Mouse (Mus musculus) heart, embryonic 13.5 days (tissue): Measurements from ENCODE around the gene Cd19. TPM values are rescaled to one million over a fixed set of nuclear protein-coding genes. Genes with fewer than 3 reads are reported as not detected.
A peak's percentile ranks its signal among the peaks of the same experiment; 100 is the strongest.

ENCODE experiments used
- ATAC-seq: fragments of 200-750 bp; cut with Nextera tagmentation; 2 replicates; pipeline ENCODE4 v1.8.0; 2017; ENCODE audit warnings: moderate TSS enrichment; ENCODE audit not compliant: insufficient number of reproducible peaks, low FRiP score, low TSS enrichment; ENCODE audit errors: extremely low read depth
- H3K27ac ChIP-seq: fragments of 300-500 bp; sonication (generic); replicated peaks from 2 replicates; pipeline ENCODE4 v1.5.1; 2015; ENCODE audit warnings: moderate library complexity, mild to moderate bottlenecking, inconsistent platforms
- H3K27me3 ChIP-seq: fragments of 300-500 bp; sonication (generic); replicated peaks from 2 replicates; pipeline ENCODE4 v1.6.1; 2015; ENCODE audit warnings: mild to moderate bottlenecking, inconsistent platforms
- H3K36me3 ChIP-seq: fragments of 300-500 bp; sonication (generic); 2 replicates; pipeline ENCODE4 v1.6.1; 2015; ENCODE audit warnings: mild to moderate bottlenecking, inconsistent platforms
- H3K4me1 ChIP-seq: fragments of 300-500 bp; sonication (generic); 2 replicates; pipeline ENCODE4 v1.6.1; 2015; ENCODE audit warnings: inconsistent platforms
- H3K4me2 ChIP-seq: fragments of 300-500 bp; sonication (generic); 2 replicates; pipeline ENCODE4 v1.6.1; 2015; ENCODE audit warnings: inconsistent platforms, mild to moderate bottlenecking, moderate library complexity
- H3K4me3 ChIP-seq: fragments of 300-500 bp; sonication (generic); 2 replicates; pipeline ENCODE4 v1.5.1; 2015; ENCODE audit warnings: moderate library complexity, mild to moderate bottlenecking, inconsistent platforms
- H3K9ac ChIP-seq: fragments of 300-500 bp; sonication (generic); 2 replicates; pipeline ENCODE4 v1.6.1; 2015; ENCODE audit warnings: inconsistent platforms, mild to moderate bottlenecking, moderate library complexity
- H3K9me3 ChIP-seq: fragments of 300-500 bp; sonication (generic); 2 replicates; pipeline ENCODE4 v1.6.1; 2016; ENCODE audit warnings: inconsistent platforms
- WGBS: fragments of 180-500 bp; shearing (Covaris S2); methylation state at CpG from one replicate; pipeline ENCODE4 v1.1.7; 2015; ENCODE audit warnings: mixed read lengths; 5-methylcytosine and 5-hydroxymethylcytosine counted together
- polyA plus RNA-seq: library from polyadenylated mRNA; unstranded; fragments of >200 nt; fragmentation: Nextera tagmentation; extraction: Ambion mirVana; gene quantifications from 2 replicates; pipeline ENCODE4 v1.2.1, GENCODE M21; 2015

Gene Cd19
- polyA plus RNA-seq, 1 experiment from 2014 or later: not detected

GRCm38 (mm10) chr7:126430167-126430566 lies 15.5 kb upstream of the Cd19 start:
- Histone ChIP-seq H3K27me3 (no peaks in the 10 kb centered on the region), H3K36me3 (peaks cover 33% of the 10 kb centered on the region), H3K4me1 (peaks cover 18% of the 10 kb centered on the region), H3K27ac (no peak overlapping the region), H3K4me2 (peak overlapping the region; percentile 72; the same call in 1 of the 2 replicates), H3K4me3 (no peak overlapping the region), H3K9ac (no peak overlapping the region; the same call in 1 of the 2 replicates), H3K9me3 (no peaks in the 10 kb centered on the region)
- ATAC-seq: no peak

GRCm38 (mm10) chr7:126429503-126429898 lies 14.8 kb upstream of the Cd19 start:
- Histone ChIP-seq H3K4me3 (peak overlapping the region; percentile 75), H3K27ac (0 out of 2 replicates have a peak overlapping the region, but pooled peaks have one; percentile 20), H3K9me3 (no peaks in the 10 kb centered on the region), H3K4me1 (peaks cover 18% of the 10 kb centered on the region), H3K4me2 (peak overlapping the region; percentile 72), H3K36me3 (peaks cover 28% of the 10 kb centered on the region), H3K27me3 (no peaks in the 10 kb centered on the region), H3K9ac (peak overlapping the region; percentile 88)
- WGBS: 23% methylated on average over 15 of the region's 15 CpGs
- ATAC-seq: 0 out of 2 replicates have a peak, but pooled peaks have one; percentile 14

DNA sequence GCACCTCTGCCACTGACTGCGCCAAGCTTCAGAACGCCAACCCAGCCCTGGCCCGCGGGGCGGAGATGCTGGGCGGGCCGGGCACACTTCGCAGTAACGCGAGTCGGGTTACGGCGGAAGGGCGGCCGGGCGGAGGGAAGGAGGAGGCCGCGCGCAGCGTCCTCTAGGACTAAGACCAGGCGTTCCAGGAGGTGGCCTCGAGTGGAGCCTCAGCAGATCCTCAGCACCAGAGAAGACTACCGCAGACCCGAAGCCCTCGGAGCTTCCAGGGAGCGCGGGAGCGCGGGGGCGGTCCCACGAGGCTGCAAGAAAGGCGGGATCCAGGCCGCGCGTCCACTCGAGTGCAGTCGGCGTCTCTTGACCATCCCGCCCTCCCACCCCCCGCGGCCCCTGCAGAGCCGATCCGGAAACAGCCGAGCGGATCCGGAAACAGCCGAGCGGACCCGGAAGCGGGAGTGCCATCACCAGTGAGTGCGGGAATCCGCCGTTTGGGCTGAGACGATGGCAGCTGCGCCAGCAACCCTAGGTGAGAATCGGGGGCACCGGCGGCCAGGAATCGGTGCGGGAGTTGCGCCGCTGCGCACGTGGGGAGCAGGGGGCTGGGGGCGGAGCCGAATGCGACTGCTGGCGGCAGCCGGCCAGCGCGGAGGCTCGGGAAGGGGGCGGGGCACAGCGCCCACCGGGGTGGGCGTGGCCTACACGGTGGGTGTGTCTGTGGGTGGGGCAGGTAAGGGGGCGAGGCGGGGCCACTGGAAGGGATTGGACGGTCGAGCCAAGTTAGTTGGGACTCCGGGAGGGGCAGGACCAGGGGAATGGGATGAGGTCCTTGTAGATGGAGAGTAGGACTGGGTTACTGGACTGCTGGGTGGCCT lies 14.2 kb upstream of the Cd19 start, which contains the start of gene Rabep2:
Gene Rabep2 (plus strand): TSS at position 129 of the 872 bp plus-strand sequence.
- under 1% methylated on average over 81 of the region's 82 CpGs for WGBS
- H3K4me3 ChIP-seq: peak within 1 kb of the TSS; percentile 75
- peaks cover 21% of the 10 kb centered on the region for H3K36me3 ChIP-seq
- ATAC-seq: peak; percentile 89
- H3K9ac ChIP-seq: peak within 1 kb of the TSS; percentile 88
- H3K27me3 ChIP-seq: no peaks in the 10 kb centered on the region
- H3K4me1 ChIP-seq: peaks cover 18% of the 10 kb centered on the region
- H3K4me2 ChIP-seq: peak within 1 kb of the TSS; percentile 72
- H3K9me3 ChIP-seq: no peaks in the 10 kb centered on the region
- H3K27ac ChIP-seq: peak within 1 kb of the TSS; percentile 91

- H3K9me3 ChIP-seq: no peaks in the 10 kb centered on the region
- H3K4me2 ChIP-seq: peak overlapping the region; percentile 72
- peak overlapping the region; percentile 88 for H3K9ac ChIP-seq
- WGBS: 8% methylated on average over 4 of the region's 4 CpGs
- H3K4me1 ChIP-seq: peaks cover 18% of the 10 kb centered on the region
- H3K27ac ChIP-seq: peak overlapping the region; percentile 91
- no peak for ATAC-seq
- peaks cover 16% of the 10 kb centered on the region for H3K36me3 ChIP-seq
- peak overlapping the region; percentile 75 for H3K4me3 ChIP-seq
- no peaks in the 10 kb centered on the region for H3K27me3 ChIP-seq
These were observed 13.5 kb upstream of the Cd19 start for GRCm38 (mm10) chr7:126428154-126428553.

DNA sequence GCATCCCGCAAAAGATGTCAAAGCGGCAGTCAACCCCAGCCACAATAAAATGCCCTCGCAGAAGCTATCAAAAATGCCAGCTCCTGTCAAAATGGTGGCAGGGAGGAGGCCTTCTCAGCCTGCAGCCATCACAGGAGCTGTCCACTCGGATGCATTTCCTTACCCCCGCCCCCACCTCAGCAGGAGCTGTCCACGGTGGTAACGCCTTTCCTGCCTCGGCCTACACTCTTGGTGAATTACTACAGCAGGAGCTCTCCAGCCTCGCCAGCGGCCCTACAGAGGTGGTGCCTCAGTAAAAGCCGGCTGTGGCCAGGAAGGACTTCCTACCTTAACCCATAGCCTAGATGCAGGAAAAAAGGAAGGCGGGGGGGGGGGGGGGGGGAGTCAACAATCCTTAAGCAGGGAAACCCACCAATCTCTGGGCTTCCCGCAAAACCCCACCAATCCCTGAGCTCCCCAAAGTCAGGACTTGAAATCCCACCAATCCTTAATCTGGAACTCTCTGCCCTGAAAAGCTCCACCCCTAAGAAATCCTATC lies 12.7 kb upstream of the Cd19 start:
- H3K27ac ChIP-seq: no peak overlapping the region
- no peak overlapping the region for H3K4me2 ChIP-seq

DNA sequence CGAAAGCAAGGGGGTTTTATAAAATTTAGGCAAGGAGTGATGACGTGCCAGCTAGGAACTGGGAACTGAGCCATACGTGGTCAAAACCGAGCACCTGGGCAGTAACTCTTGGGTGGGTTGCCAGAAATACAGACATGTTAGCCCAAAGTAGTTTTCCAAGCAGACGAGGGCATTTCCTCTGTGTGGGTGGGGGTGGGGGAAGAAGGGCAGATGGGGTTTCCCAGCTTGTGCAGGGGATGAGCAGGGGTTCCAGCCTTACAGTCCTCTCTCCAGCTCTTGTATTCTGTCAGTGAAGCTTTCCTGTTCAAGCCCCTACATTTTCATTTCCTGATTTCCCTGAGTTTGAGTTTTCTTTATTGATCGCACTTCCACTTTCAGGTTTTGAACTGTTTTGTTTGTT lies 9.5 kb upstream of the Cd19 start:
- Histone ChIP-seq H3K9me3 (no peaks in the 10 kb centered on the region), H3K4me2 (no peak overlapping the region), H3K27ac (no peak overlapping the region), H3K36me3 (no peaks in the 10 kb centered on the region), H3K27me3 (no peaks in the 10 kb centered on the region), H3K4me1 (peaks cover 8% of the 10 kb centered on the region), H3K4me3 (no peak overlapping the region), H3K9ac (no peak overlapping the region)
- 61% methylated on average over 6 of the region's 6 CpGs for WGBS
- no peak for ATAC-seq

More for the DNA sequence above, 12.7 kb upstream of the Cd19 start:
- H3K4me1 ChIP-seq: peaks cover 18% of the 10 kb centered on the region
- peaks cover 13% of the 10 kb centered on the region for H3K36me3 ChIP-seq
- H3K9ac ChIP-seq: no peak overlapping the region
- no peak for ATAC-seq
- H3K4me3 ChIP-seq: no peak overlapping the region
- H3K27me3 ChIP-seq: no peaks in the 10 kb centered on the region
- 35% methylated on average over 12 of the region's 13 CpGs for WGBS
- no peaks in the 10 kb centered on the region for H3K9me3 ChIP-seq

GRCm38 (mm10) chr7:126421756-126422155 lies 7.1 kb upstream of the Cd19 start:
- Histone ChIP-seq H3K4me3 (no peak overlapping the region), H3K9me3 (no peaks in the 10 kb centered on the region), H3K9ac (no peak overlapping the region), H3K4me2 (no peak overlapping the region), H3K27ac (no peak overlapping the region), H3K27me3 (no peaks in the 10 kb centered on the region), H3K4me1 (no peaks in the 10 kb centered on the region), H3K36me3 (no peaks in the 10 kb centered on the region)
- WGBS: 81% methylated on average over 5 of the region's 5 CpGs
- no peak for ATAC-seq

DNA sequence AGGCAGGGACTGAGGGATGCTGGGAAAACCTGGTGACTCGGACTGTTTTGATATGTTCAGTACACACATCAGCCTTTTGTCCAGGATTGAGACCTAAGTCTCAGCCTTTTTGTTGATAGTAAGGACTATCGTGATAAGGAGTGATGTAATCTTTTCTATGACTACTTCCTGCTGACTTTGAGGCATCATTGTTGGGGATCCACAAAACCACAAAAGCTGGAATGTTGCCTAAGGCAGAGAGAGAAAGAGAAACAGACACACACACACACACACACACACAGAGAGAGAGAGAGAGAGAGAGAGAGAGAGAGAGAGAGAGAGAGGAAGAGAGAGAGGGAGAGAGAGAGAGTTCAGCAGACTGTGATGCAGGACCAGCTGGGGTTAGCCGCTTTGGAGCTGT lies 3.8 kb upstream of the Cd19 start:
- 0 out of 2 replicates have a peak, but pooled peaks cover 6% of the 10 kb centered on the region for H3K27me3 ChIP-seq
- no peak overlapping the region for H3K4me2 ChIP-seq
- H3K9me3 ChIP-seq: no peaks in the 10 kb centered on the region
- no peaks in the 10 kb centered on the region for H3K4me1 ChIP-seq
- no peak for ATAC-seq
- H3K4me3 ChIP-seq: no peak overlapping the region
- no peak overlapping the region for H3K27ac ChIP-seq
- H3K9ac ChIP-seq: no peak overlapping the region
- 55% methylated on average over 3 of the region's 3 CpGs for WGBS
- no peaks in the 10 kb centered on the region for H3K36me3 ChIP-seq

- no peak for ATAC-seq
- no peaks in the 10 kb centered on the region for H3K36me3 ChIP-seq
- H3K4me1 ChIP-seq: no peaks in the 10 kb centered on the region
- H3K4me3 ChIP-seq: no peak overlapping the region
- H3K9ac ChIP-seq: no peak overlapping the region
- H3K4me2 ChIP-seq: no peak overlapping the region
- no peak overlapping the region for H3K27ac ChIP-seq
- H3K27me3 ChIP-seq: 0 out of 2 replicates have a peak, but pooled peaks cover 6% of the 10 kb centered on the region
- H3K9me3 ChIP-seq: no peaks in the 10 kb centered on the region
- 80% methylated on average over 4 of the region's 4 CpGs for WGBS
These were observed 2.9 kb upstream of the Cd19 start for GRCm38 (mm10) chr7:126417606-126418005.

DNA sequence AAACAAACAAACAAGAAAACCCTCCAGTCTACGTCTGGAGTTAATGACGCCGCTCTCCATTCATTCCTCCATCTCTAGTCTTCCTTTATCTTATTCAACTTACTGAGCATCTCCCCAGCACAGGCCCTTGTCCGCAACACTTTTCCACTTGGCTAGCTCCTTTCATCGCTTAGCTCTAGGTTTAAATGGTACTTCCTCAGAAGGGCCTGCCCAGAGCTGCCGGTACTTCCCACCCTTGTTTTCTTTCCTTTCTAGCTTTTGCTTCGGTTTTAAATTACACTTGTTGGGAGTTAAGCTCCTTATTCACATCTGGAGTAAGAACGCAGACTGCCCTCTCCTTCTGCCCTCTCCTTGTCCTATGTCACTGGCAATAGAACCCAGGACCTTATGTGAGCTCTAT lies 2.4 kb upstream of the Cd19 start:
- WGBS: 48% methylated on average over 8 of the region's 8 CpGs
- ATAC-seq: no peak
- Histone ChIP-seq H3K4me2 (no peak overlapping the region), H3K9me3 (no peaks in the 10 kb centered on the region), H3K4me3 (no peak overlapping the region), H3K36me3 (no peaks in the 10 kb centered on the region), H3K4me1 (no peaks in the 10 kb centered on the region), H3K27ac (no peak overlapping the region), H3K9ac (no peak overlapping the region), H3K27me3 (0 out of 2 replicates have a peak, but pooled peaks cover 6% of the 10 kb centered on the region)

DNA sequence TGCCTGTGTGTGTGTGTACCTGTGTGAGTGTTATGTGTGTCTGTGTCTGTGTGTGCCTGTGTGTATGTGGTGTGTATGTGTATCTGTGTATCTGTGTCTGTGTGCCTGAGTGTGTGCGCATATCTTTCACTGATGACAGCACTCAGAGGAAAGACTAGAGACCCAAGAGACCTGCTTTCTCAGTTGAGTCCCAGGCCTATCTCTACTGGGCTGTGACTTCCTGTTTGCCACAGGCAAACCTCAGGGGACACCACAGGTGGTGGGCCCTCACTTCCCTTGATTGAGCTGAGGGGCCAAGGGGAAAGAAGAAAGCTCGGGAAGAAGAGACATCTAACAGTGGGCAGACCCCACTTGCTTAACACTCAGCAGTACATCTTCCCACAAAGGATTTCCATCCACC lies 1.9 kb upstream of the Cd19 start:
- Histone ChIP-seq H3K4me3 (no peak overlapping the region), H3K4me1 (no peaks in the 10 kb centered on the region), H3K4me2 (no peak overlapping the region), H3K27me3 (peaks cover 8% of the 10 kb centered on the region; the same call in 1 of the 2 replicates), H3K36me3 (no peaks in the 10 kb centered on the region), H3K27ac (no peak overlapping the region), H3K9me3 (no peaks in the 10 kb centered on the region), H3K9ac (no peak overlapping the region)
- no peak for ATAC-seq
- 45% methylated on average over 2 of the region's 2 CpGs for WGBS
